Mouse (Mus musculus) forebrain, postnatal 0 days (tissue): ENCODE measurements around the gene Vamp2. TPM values are rescaled to one million over a fixed set of nuclear protein-coding genes. Genes with fewer than 3 reads are reported as not detected.

Experiments used
- ATAC-seq: fragments of 200-750 bp; cut with Nextera tagmentation; 2 replicates; pipeline ENCODE4 v1.8.0; 2017; ENCODE audit warnings: mild to moderate bottlenecking, moderate library complexity
- DNase-seq: peaks from one replicate; pipeline ENCODE4 v3.0.0-alpha.2; 2015
- H3K27ac ChIP-seq: fragments of 300-500 bp; sonication (generic); 2 replicates; pipeline ENCODE4 v1.5.1; 2014; ENCODE audit warnings: low read depth, mild to moderate bottlenecking, antibody characterized with exemption, low read length, moderate library complexity, mixed read lengths
- H3K27me3 ChIP-seq: fragments of 300-500 bp; sonication (generic); 2 replicates; pipeline ENCODE4 v1.6.1; 2014; ENCODE audit warnings: mild to moderate bottlenecking, low read length, mixed read lengths; ENCODE audit not compliant: insufficient read depth
- H3K36me3 ChIP-seq: fragments of 300-500 bp; sonication (generic); 2 replicates; pipeline ENCODE4 v1.6.1; 2014; ENCODE audit warnings: mild to moderate bottlenecking, moderate library complexity; ENCODE audit not compliant: insufficient read depth
- H3K4me1 ChIP-seq: fragments of 300-500 bp; sonication (generic); 2 replicates; pipeline ENCODE4 v1.6.1; 2014; ENCODE audit warnings: antibody characterized with exemption; ENCODE audit not compliant: insufficient read depth
- H3K4me2 ChIP-seq: fragments of 300-500 bp; sonication (generic); 2 replicates; pipeline ENCODE4 v1.6.1; 2014; ENCODE audit warnings: low read depth, mild to moderate bottlenecking, moderate library complexity
- H3K4me3 ChIP-seq: fragments of 300-500 bp; sonication (generic); 2 replicates; pipeline ENCODE4 v1.5.1; 2014; ENCODE audit warnings: low read depth, low read length, mixed read lengths
- H3K9ac ChIP-seq: fragments of 300-500 bp; sonication (generic); 2 replicates; pipeline ENCODE4 v1.6.1; 2014; ENCODE audit warnings: mild to moderate bottlenecking
- H3K9me3 ChIP-seq: fragments of 300-500 bp; sonication (generic); 2 replicates; pipeline ENCODE4 v1.6.1; 2016; ENCODE audit warnings: low read length
- CTCF ChIP-seq: sonication (generic); IDR thresholded peaks from 2 replicates; pipeline ENCODE4 v1.5.1; 2016; ENCODE audit warnings: antibody characterized with exemption, control low read depth, low read depth
- WGBS: fragments of 180-500 bp; shearing (Covaris S2); extraction: QIAGEN DNeasy Blood & Tissue Kit; methylation state at CpG from one replicate; pipeline ENCODE4 v1.1.7; 2014; 5-methylcytosine and 5-hydroxymethylcytosine counted together
- polyA plus RNA-seq: library from polyadenylated mRNA; unstranded; fragments of >200 nt; fragmentation: Nextera tagmentation; extraction: Ambion mirVana; gene quantifications from 2 replicates; pipeline ENCODE4 v1.2.1, GENCODE M21; 2015
- total RNA-seq: library from RNA; depleted of rRNA; stranded (reverse); fragments of >200 nt; gene quantifications from 2 replicates; pipeline ENCODE4 v1.2.3, GENCODE M21; 2014; rRNA removed

Vamp2 gene
- total RNA-seq (76.8 and 104 TPM in 2 replicates), polyA plus RNA-seq (500 and 554 TPM in 2 replicates)

DNA sequence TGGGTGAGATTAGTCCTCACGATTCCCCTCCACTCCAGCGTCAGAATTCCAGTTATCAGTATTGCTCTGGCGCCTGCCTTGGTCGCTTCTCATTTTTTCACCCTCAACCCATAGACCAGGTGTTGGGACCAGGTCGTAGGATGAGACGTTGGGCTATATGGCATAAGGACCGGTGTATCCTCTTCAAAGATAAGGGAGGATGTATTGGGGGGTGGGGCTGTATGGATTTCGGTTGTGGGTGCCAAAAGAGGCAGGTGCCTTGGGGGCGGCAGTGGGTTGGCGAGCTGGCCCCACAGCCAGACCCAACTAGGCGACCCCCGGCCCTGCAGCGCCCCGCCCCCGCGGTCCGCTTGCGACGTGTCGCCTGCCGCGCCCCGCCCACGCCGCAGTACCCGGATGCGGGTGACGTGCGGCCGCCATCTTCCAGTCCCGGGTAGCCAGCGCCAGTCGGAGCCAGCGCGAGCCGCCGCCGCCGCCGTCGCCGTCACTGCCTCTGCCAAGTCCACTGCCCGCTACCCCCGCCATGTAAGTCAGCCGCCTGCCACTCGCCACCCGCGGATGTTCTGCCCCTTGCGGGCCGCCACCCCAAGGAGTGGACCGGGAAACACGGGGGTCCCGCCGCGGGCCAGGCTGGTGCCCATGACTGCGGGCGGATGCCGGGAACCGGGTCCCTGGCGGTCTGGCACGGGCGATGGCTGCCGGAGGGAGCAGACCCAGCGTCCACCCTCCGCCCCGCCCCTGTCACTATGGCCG lies at the start of gene Vamp2:
TSS of gene Vamp2 (plus strand) at position 388 of the 753 bp plus-strand sequence.
- TF ChIP-seq CTCF: peak; percentile 4; the same call in 1 of the 2 replicates
- WGBS: under 1% methylated on average over 50 of the region's 67 CpGs
- Histone ChIP-seq H3K4me1 (peaks cover 14% of the 10 kb centered on the region), H3K36me3 (peaks cover 19% of the 10 kb centered on the region), H3K27ac (peak within 1 kb of the TSS; percentile 97), H3K4me2 (peak within 1 kb of the TSS; percentile 91), H3K9me3 (no peaks in the 10 kb centered on the region), H3K4me3 (peak within 1 kb of the TSS; percentile 99), H3K9ac (peak within 1 kb of the TSS; percentile 100), H3K27me3 (no peaks in the 10 kb centered on the region)
- peak; percentile 94 for ATAC-seq
- peak; percentile 95 for DNase-seq

GRCm38 (mm10) chr11:69045531-69046394 lies 42.5 kb upstream of the Vamp2 start, which contains the start of gene Aurkb:
Gene Aurkb, plus strand, starts transcription at chr11:69045647.
- H3K9me3 ChIP-seq: no peaks in the 10 kb centered on the region
- peaks cover 9% of the 10 kb centered on the region; the same call in 1 of the 2 replicates for H3K4me1 ChIP-seq
- WGBS: 4% methylated on average over 53 of the region's 54 CpGs
- H3K27ac ChIP-seq: peak within 1 kb of the TSS; percentile 45; the same call in 1 of the 2 replicates
- peak within 1 kb of the TSS; percentile 100 for H3K4me2 ChIP-seq
- no peaks in the 10 kb centered on the region for H3K36me3 ChIP-seq
- DNase-seq (peak; percentile 92), ATAC-seq (peak; percentile 85)
- H3K4me3 ChIP-seq: peak within 1 kb of the TSS; percentile 59
- TF ChIP-seq CTCF: no peak
- H3K9ac ChIP-seq: peak within 1 kb of the TSS; percentile 39
- no peaks in the 10 kb centered on the region for H3K27me3 ChIP-seq

DNA sequence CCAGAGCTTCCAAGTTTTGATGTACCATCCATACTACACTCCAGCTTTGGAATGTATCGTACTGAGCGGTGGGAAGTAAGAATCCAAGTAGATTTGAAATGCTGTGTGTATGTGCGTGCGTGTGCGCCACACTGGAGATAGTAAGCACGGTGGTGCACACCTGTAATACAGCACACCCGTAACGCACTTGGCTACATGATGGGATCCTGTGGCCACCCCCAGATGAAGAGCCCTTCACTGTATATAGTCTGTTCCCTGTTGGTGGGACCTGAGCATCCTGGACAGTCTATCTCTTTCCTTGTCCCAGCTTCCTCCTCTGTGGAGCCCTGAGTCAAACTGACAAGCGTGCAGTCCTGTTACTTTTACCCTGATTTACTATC lies 41.9 kb upstream of the Vamp2 start:
- Histone ChIP-seq H3K36me3 (no peaks in the 10 kb centered on the region), H3K4me3 (peak overlapping the region; percentile 59), H3K4me2 (peak overlapping the region; percentile 100), H3K27me3 (no peaks in the 10 kb centered on the region), H3K9ac (peak overlapping the region; percentile 39), H3K27ac (no peak overlapping the region), H3K4me1 (peaks cover 9% of the 10 kb centered on the region; the same call in 1 of the 2 replicates), H3K9me3 (no peaks in the 10 kb centered on the region)
- DNase-seq (no peak), ATAC-seq (no peak)
- 11% methylated on average over 9 of the region's 9 CpGs for WGBS
- no peak for TF ChIP-seq CTCF

- no peak overlapping the region for H3K27ac ChIP-seq
- H3K27me3 ChIP-seq: no peaks in the 10 kb centered on the region
- no peak for DNase-seq
- no peaks in the 10 kb centered on the region for H3K9me3 ChIP-seq
- H3K36me3 ChIP-seq: no peaks in the 10 kb centered on the region
- no peak for ATAC-seq
- H3K9ac ChIP-seq: no peak overlapping the region
- no peak overlapping the region for H3K4me3 ChIP-seq
- peaks cover 9% of the 10 kb centered on the region; the same call in 1 of the 2 replicates for H3K4me1 ChIP-seq
- WGBS: 89% methylated on average over 12 of the region's 12 CpGs
- no peak overlapping the region for H3K4me2 ChIP-seq
- no peak for TF ChIP-seq CTCF
These were observed 40.7 kb upstream of the Vamp2 start for GRCm38 (mm10) chr11:69047592-69047991.

- Histone ChIP-seq H3K4me1 (peaks cover 9% of the 10 kb centered on the region; the same call in 1 of the 2 replicates), H3K36me3 (no peaks in the 10 kb centered on the region), H3K4me2 (no peak overlapping the region), H3K27ac (no peak overlapping the region), H3K9me3 (no peaks in the 10 kb centered on the region), H3K27me3 (no peaks in the 10 kb centered on the region), H3K4me3 (no peak overlapping the region), H3K9ac (no peak overlapping the region)
- 92% methylated on average over 14 of the region's 14 CpGs for WGBS
- TF ChIP-seq CTCF: no peak
- no peak for ATAC-seq
- DNase-seq: no peak
These were observed 40.1 kb upstream of the Vamp2 start for GRCm38 (mm10) chr11:69048151-69048550.

DNA sequence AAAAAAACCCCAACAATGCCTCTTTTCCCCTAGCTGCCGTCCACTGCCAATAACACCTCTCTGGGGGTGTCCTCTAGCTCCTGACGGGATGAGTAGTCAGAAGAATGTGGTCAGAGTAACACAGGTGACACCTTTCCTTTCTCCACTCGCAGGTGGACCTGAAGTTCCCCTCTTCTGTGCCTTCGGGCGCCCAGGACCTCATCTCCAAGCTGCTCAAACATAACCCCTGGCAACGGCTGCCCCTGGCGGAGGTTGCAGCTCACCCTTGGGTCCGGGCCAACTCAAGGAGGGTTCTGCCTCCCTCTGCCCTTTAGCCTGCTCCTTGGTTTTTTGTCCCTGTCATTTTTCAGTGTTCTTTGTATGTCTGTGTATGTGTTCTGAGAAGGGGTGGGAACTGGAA lies 37.5 kb upstream of the Vamp2 start:
- Histone ChIP-seq H3K9me3 (no peaks in the 10 kb centered on the region), H3K9ac (no peak overlapping the region), H3K4me3 (no peak overlapping the region), H3K27ac (no peak overlapping the region), H3K4me1 (peaks cover 9% of the 10 kb centered on the region; the same call in 1 of the 2 replicates), H3K27me3 (no peaks in the 10 kb centered on the region), H3K36me3 (no peaks in the 10 kb centered on the region), H3K4me2 (no peak overlapping the region)
- TF ChIP-seq CTCF: no peak
- 84% methylated on average over 8 of the region's 8 CpGs for WGBS
- DNase-seq (no peak), ATAC-seq (no peak)
